Mouse (Mus musculus) hindbrain, embryonic 11.5 days (tissue): ENCODE data around the gene Slc5a3. TPM values are rescaled to one million over a fixed set of nuclear protein-coding genes. Genes with fewer than 3 reads are reported as not detected.

ENCODE experiments used
- ATAC-seq: fragments of 200-750 bp; cut with Nextera tagmentation; 2 replicates; pipeline ENCODE4 v1.8.0; 2017; ENCODE audit warnings: mild to moderate bottlenecking, moderate TSS enrichment, moderate library complexity; ENCODE audit not compliant: low FRiP score
- DNase-seq: peaks from one replicate; pipeline ENCODE4 v3.0.0-alpha.2; 2015; ENCODE audit warnings: low spot score
- H3K27ac ChIP-seq: fragments of 300-500 bp; sonication (generic); 2 replicates; pipeline ENCODE4 v1.5.1; 2014; ENCODE audit warnings: mild to moderate bottlenecking, low read depth, low read length
- H3K27me3 ChIP-seq: fragments of 300-500 bp; sonication (generic); 2 replicates; pipeline ENCODE4 v1.6.1; 2014; ENCODE audit warnings: mild to moderate bottlenecking, low read length, moderate library complexity, mixed read lengths; ENCODE audit not compliant: control insufficient read depth, insufficient read depth
- H3K36me3 ChIP-seq: fragments of 300-500 bp; sonication (generic); 2 replicates; pipeline ENCODE4 v1.6.1; 2014; ENCODE audit warnings: mild to moderate bottlenecking, low read length, moderate library complexity, mixed read lengths; ENCODE audit not compliant: control insufficient read depth, insufficient read depth
- H3K4me1 ChIP-seq: fragments of 300-500 bp; sonication (generic); replicated peaks from 2 replicates; pipeline ENCODE4 v1.6.1; 2014; ENCODE audit warnings: low read length, mixed read lengths; ENCODE audit not compliant: control insufficient read depth, insufficient read depth
- H3K4me2 ChIP-seq: fragments of 300-500 bp; sonication (generic); replicated peaks from 2 replicates; pipeline ENCODE4 v1.6.1; 2014; ENCODE audit warnings: mild to moderate bottlenecking, low read depth, low read length
- H3K4me3 ChIP-seq: fragments of 300-500 bp; sonication (generic); 2 replicates; pipeline ENCODE4 v1.5.1; 2014; ENCODE audit warnings: low read depth, low read length
- H3K9ac ChIP-seq: fragments of 300-500 bp; sonication (generic); 2 replicates; pipeline ENCODE4 v1.6.1; 2014; ENCODE audit warnings: low read depth, low read length
- H3K9me3 ChIP-seq: fragments of 300-500 bp; sonication (generic); 2 replicates; pipeline ENCODE4 v1.6.1; 2016; ENCODE audit warnings: low read length; ENCODE audit not compliant: control insufficient read depth
- WGBS: fragments of 180-500 bp; shearing (Covaris S2); extraction: QIAGEN DNeasy Blood & Tissue Kit; methylation state at CpG from one replicate; pipeline ENCODE4 v1.1.7; 2014; 5-methylcytosine and 5-hydroxymethylcytosine counted together
- polyA plus RNA-seq: library from polyadenylated mRNA; unstranded; fragments of >200 nt; fragmentation: Nextera tagmentation; extraction: Ambion mirVana; gene quantifications from 2 replicates; pipeline ENCODE4 v1.2.1, GENCODE M21; 2014

Gene Slc5a3
- polyA plus RNA-seq, 1 experiment from 2014 or later: 14.9 TPM

DNA sequence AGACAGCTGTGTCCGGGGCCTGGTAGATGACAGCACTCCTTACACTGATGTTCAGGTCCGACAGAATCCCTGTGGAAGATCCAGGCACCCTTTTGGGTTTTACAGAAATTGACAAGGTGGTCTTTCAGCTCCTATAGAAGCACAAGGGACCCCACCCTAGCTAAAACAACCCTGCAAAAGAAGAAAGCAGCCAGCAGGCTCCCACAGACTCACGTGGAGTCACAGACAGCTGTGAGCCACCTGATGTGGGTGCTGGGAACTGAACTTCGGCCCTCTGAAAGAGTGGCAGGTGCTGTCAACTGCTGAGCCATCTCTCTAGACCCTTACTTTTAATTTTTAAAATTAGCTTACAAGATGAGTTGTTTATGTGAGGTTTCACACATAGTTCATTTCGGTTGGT lies 23.4 kb upstream of the Slc5a3 start:
- ATAC-seq (no peak), DNase-seq (no peak)
- Histone ChIP-seq H3K4me3 (no peak overlapping the region), H3K4me1 (no peaks in the 10 kb centered on the region), H3K36me3 (no peaks in the 10 kb centered on the region), H3K9me3 (no peaks in the 10 kb centered on the region), H3K27me3 (no peaks in the 10 kb centered on the region), H3K4me2 (no peak overlapping the region), H3K9ac (no peak overlapping the region), H3K27ac (no peak overlapping the region)
- WGBS: 73% methylated on average over 5 of the region's 5 CpGs

DNA sequence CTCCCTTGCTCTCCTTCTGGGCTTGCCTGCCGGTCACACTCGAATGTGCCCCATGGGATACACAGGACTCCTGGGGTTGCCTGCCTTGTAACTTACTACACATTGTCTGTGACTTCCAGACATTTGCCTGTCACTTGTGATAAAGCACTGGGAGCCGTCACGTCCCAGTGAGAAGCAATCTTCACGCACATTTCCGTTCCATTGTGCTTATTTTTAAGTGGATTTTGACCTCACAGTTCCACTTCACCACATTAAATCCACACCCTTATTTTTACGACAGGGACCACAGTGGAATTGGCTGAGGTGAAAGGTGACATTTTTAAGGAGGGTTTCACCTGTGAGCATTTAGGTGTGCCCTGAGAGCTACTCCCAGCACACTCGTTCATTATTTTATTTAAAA lies 21.4 kb upstream of the Slc5a3 start:
- Histone ChIP-seq H3K9me3 (no peaks in the 10 kb centered on the region), H3K36me3 (no peaks in the 10 kb centered on the region), H3K4me1 (no peaks in the 10 kb centered on the region), H3K9ac (no peak overlapping the region), H3K27ac (no peak overlapping the region), H3K4me3 (no peak overlapping the region), H3K27me3 (no peaks in the 10 kb centered on the region), H3K4me2 (no peak overlapping the region)
- no peak for ATAC-seq
- no peak for DNase-seq
- 59% methylated on average over 8 of the region's 8 CpGs for WGBS

DNA sequence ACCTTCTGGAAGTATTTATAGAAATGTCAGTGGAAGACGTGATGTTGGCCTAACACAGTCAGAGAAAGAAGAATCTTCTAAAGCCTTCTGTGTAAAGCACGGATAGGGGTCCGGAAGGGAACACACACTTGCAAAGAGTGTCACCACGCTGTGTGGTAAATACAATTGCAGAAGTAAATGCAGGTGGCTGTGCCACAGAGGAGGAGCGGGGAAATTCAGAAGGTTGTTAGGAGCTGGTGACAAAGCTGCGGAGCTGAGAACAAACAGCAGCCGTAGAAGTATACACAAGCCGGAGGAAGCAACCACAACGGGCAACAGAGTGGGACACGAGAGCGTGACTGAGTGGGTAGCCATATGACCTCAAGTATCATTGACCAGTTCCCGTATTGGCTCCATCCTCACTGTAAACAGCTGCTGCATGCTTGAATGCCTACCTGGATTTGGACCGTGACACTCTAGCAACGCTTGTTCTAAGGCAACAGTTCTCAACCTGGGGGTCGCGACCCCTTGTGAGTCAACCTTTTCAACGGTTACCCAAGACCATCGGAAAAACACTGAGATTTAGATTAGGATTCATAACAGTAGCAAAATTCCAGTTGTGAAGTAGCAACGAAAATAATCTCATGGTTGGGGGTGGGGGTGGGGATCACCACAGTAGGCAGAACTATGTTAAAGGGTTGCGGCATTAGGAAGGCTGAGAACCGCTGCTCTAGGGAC lies 20.1 kb upstream of the Slc5a3 start:
- ATAC-seq (no peak), DNase-seq (no peak)
- no peak overlapping the region for H3K9ac ChIP-seq
- no peak overlapping the region for H3K4me2 ChIP-seq
- H3K4me3 ChIP-seq: no peak overlapping the region
- 82% methylated on average over 21 of the region's 21 CpGs for WGBS
- H3K27me3 ChIP-seq: no peaks in the 10 kb centered on the region
- no peak overlapping the region for H3K27ac ChIP-seq
- no peaks in the 10 kb centered on the region for H3K36me3 ChIP-seq
- no peaks in the 10 kb centered on the region for H3K4me1 ChIP-seq
- H3K9me3 ChIP-seq: no peaks in the 10 kb centered on the region

DNA sequence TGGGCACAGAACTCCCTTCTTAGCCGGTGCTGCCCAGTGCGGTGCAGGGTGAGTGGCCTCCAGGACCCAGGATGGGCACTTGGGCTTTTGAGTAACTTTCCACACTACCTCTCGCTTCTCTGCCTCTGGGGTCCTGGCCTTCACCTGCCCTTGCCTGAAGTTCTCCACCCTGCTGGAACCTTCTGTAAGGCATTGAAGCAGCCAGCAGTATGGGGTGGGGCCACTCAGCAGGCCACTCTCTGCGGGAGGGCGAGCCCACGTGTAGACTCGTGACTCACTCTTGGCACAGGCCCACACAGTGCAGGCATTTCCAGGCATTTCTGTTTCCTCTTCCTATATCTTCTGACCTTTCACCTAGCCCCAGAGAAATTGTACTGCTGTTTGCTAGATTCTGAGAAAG lies 18.7 kb upstream of the Slc5a3 start:
- Histone ChIP-seq H3K4me2 (no peak overlapping the region), H3K9ac (no peak overlapping the region), H3K4me1 (no peaks in the 10 kb centered on the region), H3K9me3 (no peaks in the 10 kb centered on the region), H3K36me3 (no peaks in the 10 kb centered on the region), H3K27me3 (no peaks in the 10 kb centered on the region), H3K27ac (no peak overlapping the region), H3K4me3 (no peak overlapping the region)
- ATAC-seq: no peak
- DNase-seq: no peak
- 91% methylated on average over 7 of the region's 7 CpGs for WGBS

DNA sequence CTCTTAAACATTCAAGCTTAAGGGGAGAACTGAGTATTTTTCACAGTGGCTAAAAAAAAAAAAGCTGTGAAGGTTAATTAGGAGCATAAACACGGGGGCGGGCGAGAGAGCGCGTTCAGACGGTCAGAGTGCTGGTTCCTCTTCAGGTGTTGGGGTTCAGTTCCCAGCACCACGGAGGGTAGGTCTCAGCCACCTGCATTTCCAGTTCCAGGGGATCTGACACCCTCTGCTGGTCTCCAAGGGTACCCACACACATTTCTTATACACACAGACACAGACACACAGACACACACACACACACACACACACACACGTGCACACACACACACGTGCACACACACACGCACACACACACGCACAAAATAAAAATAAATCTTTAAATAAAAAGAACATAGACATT lies 18.2 kb upstream of the Slc5a3 start:
- no peak for DNase-seq

DNA sequence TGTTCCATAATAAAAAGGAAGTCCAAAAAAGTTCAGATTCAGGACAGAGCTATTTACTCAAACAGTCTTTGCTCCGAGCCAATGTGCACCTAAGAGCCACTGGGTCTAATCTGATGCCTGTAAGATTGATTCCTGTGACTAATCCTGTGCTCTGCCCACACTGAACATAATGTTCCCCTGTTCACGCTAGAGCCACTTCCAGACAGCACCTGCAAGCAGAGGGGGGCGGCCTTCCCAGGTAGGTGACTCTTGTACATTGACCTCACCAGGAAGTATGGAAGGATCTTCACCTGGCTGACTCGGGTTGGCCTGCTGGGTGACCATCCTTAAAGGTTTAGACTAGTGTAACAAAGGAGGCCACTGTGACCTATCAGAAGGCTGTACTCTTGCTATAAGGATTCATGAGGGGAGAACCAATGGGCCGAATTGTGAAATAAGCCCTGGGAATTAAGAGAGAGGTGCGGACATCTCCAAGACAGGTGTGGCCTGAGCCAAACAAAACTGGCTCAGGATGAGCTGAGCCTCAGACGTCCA lies 6.3 kb upstream of the Slc5a3 start:
- ATAC-seq: no peak
- H3K4me3 ChIP-seq: no peak overlapping the region
- H3K4me2 ChIP-seq: no peak overlapping the region
- H3K9ac ChIP-seq: no peak overlapping the region
- no peaks in the 10 kb centered on the region for H3K36me3 ChIP-seq
- WGBS: 82% methylated on average over 7 of the region's 7 CpGs
- H3K4me1 ChIP-seq: no peaks in the 10 kb centered on the region
- no peak overlapping the region for H3K27ac ChIP-seq
- no peaks in the 10 kb centered on the region for H3K9me3 ChIP-seq
- H3K27me3 ChIP-seq: no peaks in the 10 kb centered on the region
- no peak for DNase-seq

More for the DNA sequence above, 18.2 kb upstream of the Slc5a3 start:
- 94% methylated on average over 11 of the region's 11 CpGs for WGBS
- H3K27ac ChIP-seq: no peak overlapping the region
- H3K4me2 ChIP-seq: no peak overlapping the region
- no peak overlapping the region for H3K4me3 ChIP-seq
- no peaks in the 10 kb centered on the region for H3K36me3 ChIP-seq
- H3K27me3 ChIP-seq: no peaks in the 10 kb centered on the region
- no peaks in the 10 kb centered on the region for H3K4me1 ChIP-seq
- no peak for ATAC-seq
- no peak overlapping the region for H3K9ac ChIP-seq
- no peaks in the 10 kb centered on the region for H3K9me3 ChIP-seq

DNA sequence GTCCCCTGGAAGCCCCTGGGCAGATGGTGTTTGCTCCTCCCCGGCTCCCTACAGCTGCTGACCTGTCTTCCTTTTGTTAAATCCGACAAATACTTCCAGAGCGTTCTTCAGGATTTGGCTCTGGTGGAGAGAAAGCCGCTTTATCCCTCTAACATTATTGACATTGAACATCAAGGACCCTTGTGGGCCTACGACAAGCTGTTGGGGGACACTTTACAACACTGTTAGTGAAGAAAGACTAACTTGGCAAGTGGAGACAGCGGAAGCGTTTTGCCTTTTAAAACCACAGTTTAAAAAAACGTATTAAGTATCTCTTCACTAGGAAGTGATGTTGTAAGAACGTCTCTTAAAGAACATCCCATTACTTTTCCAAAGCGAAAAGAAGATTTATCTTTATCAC lies 5.6 kb upstream of the Slc5a3 start:
- H3K4me3 ChIP-seq: no peak overlapping the region
- DNase-seq (no peak), ATAC-seq (no peak)
- no peaks in the 10 kb centered on the region for H3K27me3 ChIP-seq
- 81% methylated on average over 10 of the region's 10 CpGs for WGBS
- no peak overlapping the region for H3K9ac ChIP-seq
- H3K9me3 ChIP-seq: no peaks in the 10 kb centered on the region
- H3K4me1 ChIP-seq: peaks cover under 1% of the 10 kb centered on the region; the same call in 1 of the 2 replicates
- H3K4me2 ChIP-seq: no peak overlapping the region
- no peak overlapping the region for H3K27ac ChIP-seq
- no peaks in the 10 kb centered on the region for H3K36me3 ChIP-seq

DNA sequence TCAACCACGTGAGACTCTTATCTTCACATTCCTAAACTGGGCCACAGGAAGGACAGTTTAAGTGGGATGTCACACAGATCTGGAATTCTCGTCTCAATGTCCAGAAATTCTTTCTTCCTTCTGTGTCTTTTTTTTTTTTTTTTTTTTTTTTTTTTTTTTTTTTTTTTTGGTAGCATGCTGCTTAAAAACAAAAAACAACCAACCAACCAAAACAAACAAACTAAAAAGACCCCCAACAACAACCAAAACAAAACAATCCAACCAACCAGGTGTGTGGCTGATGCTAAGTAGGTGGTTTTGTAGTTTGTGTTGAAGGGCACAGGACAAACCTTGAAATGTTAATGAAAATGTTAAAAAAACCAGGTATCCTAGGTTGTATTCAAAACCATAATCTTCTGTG lies 1.4 kb upstream of the Slc5a3 start:
- H3K36me3 ChIP-seq: no peaks in the 10 kb centered on the region
- ATAC-seq (no peak), DNase-seq (no peak)
- WGBS: 53% methylated on average over 2 of the region's 2 CpGs
- peaks cover 3% of the 10 kb centered on the region; the same call in 1 of the 2 replicates for H3K4me1 ChIP-seq
- no peaks in the 10 kb centered on the region for H3K27me3 ChIP-seq
- no peaks in the 10 kb centered on the region for H3K9me3 ChIP-seq
- no peak overlapping the region for H3K9ac ChIP-seq
- H3K4me2 ChIP-seq: no peak overlapping the region
- H3K4me3 ChIP-seq: no peak overlapping the region
- H3K27ac ChIP-seq: no peak overlapping the region

DNA sequence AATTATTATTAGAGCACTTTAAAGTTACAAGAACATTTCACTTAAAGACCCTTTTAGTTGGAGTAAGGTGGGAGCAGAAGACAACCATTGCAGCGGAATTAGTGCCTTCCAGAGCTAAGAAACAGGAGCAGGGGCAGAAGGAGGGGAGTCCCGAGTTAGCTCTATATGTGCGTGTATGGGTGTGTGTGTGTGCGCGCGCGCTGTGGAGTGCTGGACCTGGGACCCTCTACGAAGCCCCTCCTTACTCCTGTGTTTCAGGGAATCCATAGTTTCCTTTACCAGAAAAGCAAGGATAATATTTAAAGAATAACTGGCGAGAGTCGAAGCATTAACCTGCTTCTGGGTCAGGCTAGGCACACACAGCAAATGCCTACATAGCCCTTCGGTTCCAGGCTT lies 668 bp upstream of the Slc5a3 start:
- peak overlapping the region; percentile 84 for H3K4me2 ChIP-seq
- H3K36me3 ChIP-seq: 0 out of 2 replicates have a peak, but pooled peaks cover under 1% of the 10 kb centered on the region
- H3K27ac ChIP-seq: peak overlapping the region; percentile 60
- H3K4me3 ChIP-seq: peak overlapping the region; percentile 91
- H3K9me3 ChIP-seq: no peaks in the 10 kb centered on the region
- no peak for DNase-seq
- peaks cover 3% of the 10 kb centered on the region; the same call in 1 of the 2 replicates for H3K4me1 ChIP-seq
- H3K9ac ChIP-seq: peak overlapping the region; percentile 70
- H3K27me3 ChIP-seq: no peaks in the 10 kb centered on the region
- WGBS: 10% methylated on average over 11 of the region's 11 CpGs
- peak; percentile 70 for ATAC-seq
